Mouse (Mus musculus) heart, adult 2 months (tissue): ENCODE results near the gene Cd96.

Experiments
- CTCF ChIP-seq: fragments of 200-600 bp; IDR thresholded peaks from 2 replicates; pipeline ENCODE4 v1.8.1; 2022; ENCODE audit warnings: antibody characterized with exemption, mild to moderate bottlenecking, moderate library complexity
- EP300 ChIP-seq: fragments of 200-500 bp; IDR thresholded peaks from 2 replicates; pipeline ENCODE4 v1.6.1; 2011; ENCODE audit warnings: low read depth, low read length, control low read depth; ENCODE audit not compliant: insufficient read depth
- POLR2A ChIP-seq: fragments of 200-500 bp; IDR thresholded peaks from 2 replicates; pipeline ENCODE4 v1.6.1; 2011; ENCODE audit warnings: mild to moderate bottlenecking, low read depth, low read length, control low read depth; ENCODE audit not compliant: insufficient read depth

DNA sequence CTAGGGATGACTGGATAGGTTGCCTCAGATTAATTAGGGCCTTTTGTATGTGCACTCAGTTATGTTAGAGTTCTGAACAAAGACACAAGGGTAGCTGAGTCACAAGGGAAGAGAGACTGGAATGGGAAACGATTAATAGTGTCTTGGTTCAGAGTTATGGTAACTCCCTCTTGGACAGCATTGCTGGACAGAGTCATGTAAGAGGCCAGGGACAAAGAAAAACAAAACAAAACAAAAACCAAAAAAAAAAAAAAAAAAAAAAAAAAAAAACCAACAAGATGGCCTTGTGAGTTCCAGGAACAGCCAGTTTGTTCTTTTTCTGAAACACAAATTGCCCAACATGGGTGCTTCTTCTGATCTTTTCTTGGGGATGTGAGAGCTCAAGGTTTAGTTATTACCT lies 133.8 kb downstream of the Cd96 start:
- TF ChIP-seq CTCF (no peak), EP300 (no peak), POLR2A (no peak)
